Mouse (Mus musculus): Measurements from ENCODE around the gene Srsf1.

DNA sequence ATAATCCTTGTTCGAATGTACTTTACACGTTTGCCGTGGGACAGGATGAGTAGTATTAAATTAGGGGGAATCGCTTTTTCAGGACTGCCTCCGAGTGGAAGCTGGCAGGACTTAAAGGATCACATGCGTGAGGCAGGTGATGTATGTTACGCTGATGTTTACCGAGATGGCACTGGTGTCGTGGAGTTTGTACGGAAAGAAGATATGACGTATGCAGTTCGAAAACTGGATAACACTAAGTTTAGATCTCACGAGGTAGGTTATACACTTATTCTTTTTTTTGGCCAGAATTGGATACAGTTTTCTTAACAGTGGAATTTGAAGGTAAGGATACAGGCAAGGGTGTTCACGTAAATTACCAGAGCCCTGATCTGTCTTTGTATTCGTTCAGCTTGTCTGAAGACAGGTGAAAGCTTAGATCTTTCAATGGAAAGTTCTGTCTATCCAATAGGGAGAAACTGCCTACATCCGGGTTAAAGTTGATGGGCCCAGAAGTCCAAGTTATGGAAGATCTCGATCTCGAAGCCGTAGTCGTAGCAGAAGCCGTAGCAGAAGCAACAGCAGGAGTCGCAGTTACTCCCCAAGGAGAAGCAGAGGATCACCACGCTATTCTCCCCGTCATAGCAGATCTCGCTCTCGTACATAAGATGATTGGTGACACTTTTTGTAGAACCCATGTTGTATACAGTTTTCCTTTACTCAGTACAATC, 1.9 kb downstream of the Srsf1 start:
- TF ChIP-seq CTCF (IDR thresholded peaks at IDR 0.05; ENCODE audit: borderline replicate concordance, control insufficient read depth, extremely low read depth, insufficient read depth, low read length, poor library complexity) (no peak), POLR2A (IDR thresholded peaks at IDR 0.05; ENCODE audit: control insufficient read depth, extremely low read depth, insufficient read depth, low read length, poor library complexity) (no peak)
